Mouse (Mus musculus) spleen, adult 2 months (tissue): Measurements from ENCODE around the gene Exo1. TPM values are rescaled to one million over a fixed set of nuclear protein-coding genes. Genes with fewer than 3 reads are reported as not detected.

Experiments
- DNase-seq, 2 experiments: peaks; one replicate each; pipeline versions ENCODE4 v3.0.0 to v3.0.0-alpha.2; 2012 to 2021; ENCODE audit warnings: low spot score in 2 of 2, low read depth in 1 of 2
- H3K27ac ChIP-seq: fragments of 200-500 bp; 2 replicates; pipeline ENCODE4 v1.5.1; 2012; ENCODE audit warnings: low read length, inconsistent platforms; ENCODE audit not compliant: insufficient read depth
- H3K27me3 ChIP-seq: fragments of 200-500 bp; 2 replicates; pipeline ENCODE4 v1.6.1; 2012; ENCODE audit warnings: mild to moderate bottlenecking, moderate library complexity, low read length, inconsistent platforms; ENCODE audit not compliant: control insufficient read depth, insufficient read depth
- H3K36me3 ChIP-seq: fragments of 200-500 bp; 2 replicates; pipeline ENCODE4 v1.6.1; 2012; ENCODE audit warnings: mild to moderate bottlenecking, low read length, inconsistent platforms; ENCODE audit not compliant: control insufficient read depth, insufficient read depth
- H3K4me1 ChIP-seq: fragments of 200-500 bp; 2 replicates; pipeline ENCODE4 v1.6.1; 2011; ENCODE audit warnings: inconsistent platforms; ENCODE audit not compliant: control insufficient read depth, insufficient read depth, insufficient read length
- H3K4me3 ChIP-seq: fragments of 200-500 bp; 2 replicates; pipeline ENCODE4 v1.5.1; 2011; ENCODE audit warnings: mild to moderate bottlenecking, inconsistent platforms; ENCODE audit not compliant: insufficient read depth, insufficient read length; ENCODE audit errors: extremely low read depth
- CTCF ChIP-seq: fragments of 200-500 bp; IDR thresholded peaks from 2 replicates; pipeline ENCODE4 v1.5.1; 2011; ENCODE audit warnings: mild to moderate bottlenecking, inconsistent platforms; ENCODE audit not compliant: insufficient read depth, insufficient read length, insufficient replicate concordance; ENCODE audit errors: extremely low read depth
- POLR2A ChIP-seq: fragments of 200-500 bp; IDR thresholded peaks from 2 replicates; pipeline ENCODE4 v1.6.1; 2011; ENCODE audit warnings: low read depth, low read length, inconsistent platforms
- WGBS: fragments of 180-500 bp; shearing (Covaris S2); methylation state at CpG from one replicate; pipeline ENCODE4 v1.1.7; 2018; 5-methylcytosine and 5-hydroxymethylcytosine counted together
- polyA plus RNA-seq: library from polyadenylated mRNA; depleted of rRNA; stranded (reverse); fragments of >200 nt; gene quantifications from 2 replicates; pipeline ENCODE4 v1.2.3, GENCODE M21; 2012; rRNA removed

Exo1 gene
- polyA plus RNA-seq, 1 experiment, result 0.64 TPM

DNA sequence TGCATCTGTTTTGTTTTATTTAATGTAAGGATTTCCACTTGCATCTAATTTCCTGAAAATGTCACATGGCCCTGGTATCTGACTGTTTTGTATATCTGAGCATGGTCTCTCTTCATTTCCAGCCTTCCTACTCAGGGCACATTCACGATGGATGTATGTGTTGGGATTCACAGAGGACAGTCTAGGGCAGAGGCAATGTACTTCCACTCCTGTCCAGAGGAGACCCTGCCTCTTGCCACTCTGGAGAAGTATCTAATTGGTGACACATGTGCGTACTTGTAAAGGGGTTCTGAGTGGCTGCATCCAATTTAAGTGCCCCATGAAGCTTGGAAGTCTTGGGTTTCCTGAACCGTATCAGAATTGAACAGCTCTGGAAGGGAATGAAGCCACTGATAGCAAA, 70.0 kb downstream of the Exo1 start:
- DNase-seq, result no peak
- TF ChIP-seq CTCF (no peak), POLR2A (no peak)
- no peak overlapping the region for H3K27ac ChIP-seq
- H3K36me3 ChIP-seq, result no peaks in the 10 kb centered on the region
- 87% methylated on average over 3 of the region's 3 CpGs for WGBS
- H3K4me3 ChIP-seq, result no peak overlapping the region
- no peaks in the 10 kb centered on the region for H3K4me1 ChIP-seq
- H3K27me3 ChIP-seq, result no peaks in the 10 kb centered on the region

DNA sequence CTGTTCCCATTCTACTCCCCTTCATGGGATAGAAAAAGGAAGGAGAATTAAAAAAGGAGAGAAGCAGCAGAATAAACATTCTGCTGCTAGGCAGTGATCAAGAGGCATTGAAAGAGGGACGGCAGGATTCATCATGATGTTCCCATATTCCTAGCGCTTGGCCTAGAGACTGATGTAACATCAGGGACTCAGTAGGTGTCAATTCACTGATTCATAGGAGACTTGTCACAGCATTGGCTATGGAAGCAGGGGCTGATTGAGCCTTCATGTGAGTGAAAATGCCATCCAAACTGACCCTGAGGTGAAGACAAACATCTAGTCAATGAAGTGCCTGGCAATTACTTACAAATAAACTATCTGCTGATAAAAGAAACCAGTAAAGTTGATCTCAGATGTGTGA, 70.5 kb downstream of the Exo1 start:
- no peaks in the 10 kb centered on the region for H3K27me3 ChIP-seq
- no peak for DNase-seq
- 92% methylated on average over 2 of the region's 2 CpGs for WGBS
- no peak overlapping the region for H3K27ac ChIP-seq
- no peak for TF ChIP-seq CTCF
- TF ChIP-seq POLR2A, result no peak
- no peaks in the 10 kb centered on the region for H3K4me1 ChIP-seq
- H3K36me3 ChIP-seq, result no peaks in the 10 kb centered on the region
- H3K4me3 ChIP-seq, result no peak overlapping the region

DNA sequence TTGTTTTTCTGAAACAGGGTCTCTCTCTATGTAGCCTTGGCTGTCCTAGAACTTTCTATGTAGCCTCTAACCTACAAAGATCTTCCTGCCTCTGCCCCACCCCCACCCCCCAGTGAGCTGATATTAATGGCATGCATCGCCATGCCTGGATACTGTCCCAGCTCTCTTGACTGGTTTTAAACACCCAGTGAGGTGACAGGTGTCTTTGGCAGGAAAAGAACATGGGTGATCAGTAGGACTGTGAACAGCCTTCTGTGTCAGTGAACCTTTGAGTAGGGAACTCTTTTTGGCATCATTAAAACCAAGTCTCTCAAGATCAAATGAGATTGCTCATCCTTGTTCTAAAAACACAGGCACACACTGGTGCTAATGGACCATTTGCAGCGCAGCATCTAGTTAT, 81.4 kb downstream of the Exo1 start:
- H3K36me3 ChIP-seq, result no peaks in the 10 kb centered on the region
- H3K4me1 ChIP-seq, result no peaks in the 10 kb centered on the region
- no peak overlapping the region for H3K4me3 ChIP-seq
- H3K27me3 ChIP-seq, result no peaks in the 10 kb centered on the region
- H3K27ac ChIP-seq, result no peak overlapping the region
- 88% methylated on average over 2 of the region's 2 CpGs for WGBS
- TF ChIP-seq CTCF (no peak), POLR2A (no peak)
- DNase-seq, result no peak

Other genes starting within 250 kb of the Exo1 start
- 1.4 and 2.8 TPM in 2 replicates for gene Opn3, start 187.8 kb upstream of the Exo1 start, polyA plus RNA-seq
- 4.6 and 16.3 TPM in 2 replicates for gene Chml, start 187.7 kb upstream of the Exo1 start, polyA plus RNA-seq
- gene Wdr64, start 182.0 kb upstream of the Exo1 start, polyA plus RNA-seq, result not detected in 2 replicates
- gene Gm38100, start 39.7 kb downstream of the Exo1 start, polyA plus RNA-seq, result not detected in 2 replicates
- gene Rbm8a2, start 98.5 kb downstream of the Exo1 start, polyA plus RNA-seq, result not detected in 2 replicates